Mouse (Mus musculus): ENCODE results near the gene Scly.

Gene Scly

GRCm38 (mm10) chr1:91297799-91298744, at the start of gene Scly:
Gene Scly (plus strand): TSS chr1:91298338.
- DNase-seq (ENCODE audit: low spot score) = peak; percentile 94

- DNase-seq (ENCODE audit: low spot score) = no peak
Observed at GRCm38 (mm10) chr1:91248970-91249369, 49.2 kb upstream of the Scly start.

- peak; percentile 91 for DNase-seq (ENCODE audit: low spot score)
Observed at GRCm38 (mm10) chr1:91249564-91250414, 48.3 kb upstream of the Scly start, which contains the start of gene Ube2f. Gene Ube2f (plus strand): TSS chr1:91250304.

- DNase-seq (ENCODE audit: low spot score) = peak; percentile 30
Observed at GRCm38 (mm10) chr1:91250415-91251147, 47.6 kb upstream of the Scly start.

- DNase-seq (ENCODE audit: low spot score) = no peak
Observed at GRCm38 (mm10) chr1:91251148-91251650, 46.9 kb upstream of the Scly start.

- no peak for DNase-seq (ENCODE audit: low spot score)
Observed at GRCm38 (mm10) chr1:91251927-91252326, 46.2 kb upstream of the Scly start.

GRCm38 (mm10) chr1:91257918-91258317, 40.2 kb upstream of the Scly start:
- no peak for DNase-seq (ENCODE audit: low spot score)

GRCm38 (mm10) chr1:91259794-91260193, 38.3 kb upstream of the Scly start:
- DNase-seq (ENCODE audit: low spot score) = no peak

- DNase-seq (ENCODE audit: low spot score) = no peak
Observed at GRCm38 (mm10) chr1:91262508-91262907, 35.6 kb upstream of the Scly start.

- no peak for DNase-seq (ENCODE audit: low spot score)
Observed at GRCm38 (mm10) chr1:91272260-91272659, 25.9 kb upstream of the Scly start.

- no peak for DNase-seq (ENCODE audit: low spot score)
Observed at GRCm38 (mm10) chr1:91276581-91276980, 21.6 kb upstream of the Scly start.

- DNase-seq (ENCODE audit: low spot score) = no peak
Observed at GRCm38 (mm10) chr1:91277480-91277879, 20.7 kb upstream of the Scly start.

GRCm38 (mm10) chr1:91278410-91279119, 19.6 kb upstream of the Scly start:
- DNase-seq (ENCODE audit: low spot score) = no peak

GRCm38 (mm10) chr1:91279126-91279525, 19.0 kb upstream of the Scly start:
- DNase-seq (ENCODE audit: low spot score) = peak; percentile 22

GRCm38 (mm10) chr1:91282582-91282981, 15.6 kb upstream of the Scly start:
- DNase-seq (ENCODE audit: low spot score) = no peak

- DNase-seq (ENCODE audit: low spot score) = no peak
Observed at GRCm38 (mm10) chr1:91289375-91289774, 8.8 kb upstream of the Scly start.

- no peak for DNase-seq (ENCODE audit: low spot score)
Observed at GRCm38 (mm10) chr1:91292101-91292825, 5.9 kb upstream of the Scly start.

GRCm38 (mm10) chr1:91295544-91295943, 2.6 kb upstream of the Scly start:
- DNase-seq (ENCODE audit: low spot score) = no peak

GRCm38 (mm10) chr1:91299026-91299706, 1.0 kb downstream of the Scly start:
- DNase-seq (ENCODE audit: low spot score) = no peak

Measured in urinary bladder, postnatal 14 days (tissue).